Mouse (Mus musculus): ENCODE measurements around the gene Sec14l3.
"Not testable (repeated sequence)": the region's sequence is repeated elsewhere in the genome, so short reads cannot be mapped to it uniquely, and the experiment has no call there.

The Sec14l3 gene

DNA sequence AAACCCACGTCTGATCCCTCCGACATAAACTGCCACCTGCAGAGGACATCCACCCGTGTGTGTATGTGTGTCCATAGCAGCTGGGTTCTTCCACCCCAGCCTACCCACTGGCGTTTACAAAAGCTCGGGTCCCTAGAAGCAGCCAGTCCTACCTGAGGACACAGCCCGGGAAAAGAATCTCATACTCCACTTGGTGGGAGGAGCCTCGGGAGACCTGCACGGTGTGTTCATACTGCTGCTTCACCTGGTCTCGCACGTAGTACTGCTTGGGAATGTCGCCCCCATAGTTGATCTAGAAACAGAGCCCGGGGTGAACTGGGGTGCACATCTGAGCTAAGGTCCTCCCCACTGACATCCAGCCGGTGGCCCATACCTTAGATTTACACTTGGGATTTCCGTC lies 38.9 kb downstream of the Sec14l3 start:
- no peak for DNase-seq (ENCODE audit: low read depth)

DNA sequence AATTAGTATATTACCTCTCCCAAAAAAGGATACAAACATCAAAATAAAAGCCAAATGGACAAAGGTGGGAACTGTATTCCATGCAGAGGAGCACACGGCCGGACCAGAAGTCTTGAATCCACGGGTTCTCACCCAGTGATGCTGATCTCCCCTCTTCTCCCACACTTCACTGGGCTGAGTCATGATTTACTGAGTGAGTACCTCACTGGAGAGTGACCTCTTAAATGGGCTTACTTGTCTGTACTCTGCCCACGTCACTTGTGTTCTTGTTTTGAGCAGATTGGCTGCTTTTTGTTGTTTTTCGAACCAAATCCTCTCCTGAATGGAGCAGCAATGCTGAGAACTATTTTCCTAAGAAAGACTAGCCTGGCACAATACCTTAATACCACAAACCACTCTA lies 40.3 kb downstream of the Sec14l3 start:
- DNase-seq (ENCODE audit: low read depth), result no peak

DNA sequence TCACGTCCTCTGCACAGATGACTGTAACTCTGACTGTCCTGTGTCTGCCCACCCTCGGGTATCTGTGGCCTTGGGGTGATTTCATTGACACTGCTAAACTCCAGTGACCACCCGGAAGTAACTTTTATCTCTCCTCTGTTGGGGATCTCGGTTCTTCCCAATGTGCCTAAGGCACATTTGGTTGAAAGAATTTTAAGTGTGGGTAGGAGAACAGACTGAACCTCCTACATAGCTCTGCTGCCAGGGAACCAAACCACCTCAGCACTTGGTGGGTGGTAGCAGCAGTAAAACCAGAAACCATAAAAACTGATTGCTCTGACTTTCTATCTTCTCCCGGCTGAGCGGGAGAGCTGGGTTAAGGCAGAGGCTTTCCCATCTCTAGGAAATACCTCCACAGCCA lies 40.8 kb downstream of the Sec14l3 start:
- DNase-seq (ENCODE audit: low read depth), result no peak

DNA sequence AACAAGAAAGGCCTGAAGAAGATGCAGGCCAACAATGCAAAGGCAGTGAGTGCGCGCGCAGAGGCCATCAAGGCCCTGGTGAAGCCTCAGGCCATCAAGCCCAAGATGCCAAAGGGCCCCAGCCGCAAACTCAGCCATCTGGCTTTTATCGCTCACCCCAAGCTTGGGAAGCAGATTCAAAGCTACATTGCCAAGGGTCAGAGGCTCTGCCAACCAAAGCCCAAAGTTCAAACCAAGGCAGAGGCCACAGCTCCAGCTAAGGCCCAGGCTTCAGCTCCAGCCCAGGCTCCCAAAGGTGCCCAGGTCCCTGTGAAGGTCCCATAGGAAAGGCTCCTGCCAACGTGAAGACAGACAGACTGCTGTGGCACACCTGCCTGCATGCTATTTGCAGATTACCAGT lies 43.3 kb downstream of the Sec14l3 start:
- not testable (repeated sequence) for DNase-seq (ENCODE audit: low read depth)

DNA sequence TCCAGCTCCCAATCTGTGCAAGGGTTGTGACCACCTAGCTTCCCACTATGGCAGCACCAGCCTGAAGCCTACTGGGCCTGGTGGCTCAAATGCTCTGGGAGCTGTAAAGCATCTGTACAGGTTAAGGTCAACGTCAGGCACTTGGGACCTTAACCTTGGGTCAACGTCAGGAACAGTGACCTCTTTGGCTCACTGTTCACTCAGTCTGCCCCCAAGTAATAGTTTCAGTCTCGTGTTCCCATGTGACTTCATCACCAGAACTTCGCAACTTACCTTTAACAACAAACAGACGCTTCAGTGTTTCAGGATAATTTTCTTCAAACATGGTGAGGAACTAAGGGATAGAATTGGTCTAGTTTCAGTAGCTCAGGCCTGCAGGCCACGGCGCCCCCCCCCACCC lies 44.0 kb downstream of the Sec14l3 start:
- DNase-seq (ENCODE audit: low read depth), result no peak

DNA sequence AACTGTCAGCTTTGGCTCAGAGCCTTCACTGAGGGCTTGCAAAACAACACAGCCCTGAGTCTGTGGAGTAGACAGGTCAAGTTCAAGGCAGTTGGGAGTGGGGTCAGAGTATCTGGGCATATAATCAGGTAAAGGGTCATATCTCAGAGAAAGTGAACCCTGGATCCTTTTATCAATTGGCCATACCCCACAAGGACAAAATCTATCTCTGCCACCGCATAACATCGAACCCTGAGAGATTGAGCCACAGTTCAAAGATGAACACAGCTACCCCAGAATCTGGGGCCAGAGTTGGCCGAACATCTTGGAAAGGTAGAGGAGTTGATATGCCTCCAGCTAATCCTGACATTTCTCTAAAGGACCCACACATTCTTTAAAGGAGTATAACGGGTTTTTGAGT lies 47.4 kb downstream of the Sec14l3 start:
- DNase-seq (ENCODE audit: low read depth), result no peak

DNA sequence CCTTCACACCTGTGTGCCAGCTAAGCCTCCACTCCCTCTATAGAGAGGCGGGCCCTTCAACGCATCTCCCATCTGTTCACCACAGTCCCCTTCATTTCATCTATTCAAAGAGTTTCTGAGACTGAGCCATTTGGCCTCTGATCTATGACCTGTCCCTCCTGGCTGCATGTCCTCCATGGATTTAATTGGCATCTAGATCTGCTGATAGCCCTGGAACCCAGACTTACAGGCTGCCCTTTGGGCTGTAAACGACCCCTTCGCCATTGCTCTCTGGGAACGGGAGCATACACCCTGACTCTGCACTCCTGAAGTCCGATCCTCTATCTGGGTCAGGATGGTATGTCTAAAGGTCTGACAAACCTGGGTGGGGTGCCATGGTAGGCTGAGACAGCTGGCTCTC lies 48.2 kb downstream of the Sec14l3 start:
- DNase-seq (ENCODE audit: low read depth), result no peak

DNA sequence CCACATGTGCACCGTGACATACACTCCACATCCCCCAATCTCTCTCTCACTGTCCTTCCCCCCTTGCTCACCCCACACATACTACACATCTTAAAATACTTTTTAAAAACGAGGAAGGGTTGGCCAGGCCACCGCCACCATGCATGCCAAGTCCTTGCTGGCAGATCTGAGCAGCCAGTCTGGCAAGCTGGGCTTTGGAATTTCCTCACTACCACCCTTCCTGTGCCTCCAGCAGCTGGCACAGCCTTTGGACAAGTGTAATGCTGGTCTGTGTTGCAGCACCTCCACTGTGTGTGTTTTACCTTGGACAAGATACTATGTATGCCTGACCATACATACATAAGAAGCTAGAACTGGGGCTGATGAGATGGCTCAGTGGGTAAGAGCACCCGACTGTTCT lies 48.9 kb downstream of the Sec14l3 start:
- DNase-seq (ENCODE audit: low read depth), result no peak

DNA sequence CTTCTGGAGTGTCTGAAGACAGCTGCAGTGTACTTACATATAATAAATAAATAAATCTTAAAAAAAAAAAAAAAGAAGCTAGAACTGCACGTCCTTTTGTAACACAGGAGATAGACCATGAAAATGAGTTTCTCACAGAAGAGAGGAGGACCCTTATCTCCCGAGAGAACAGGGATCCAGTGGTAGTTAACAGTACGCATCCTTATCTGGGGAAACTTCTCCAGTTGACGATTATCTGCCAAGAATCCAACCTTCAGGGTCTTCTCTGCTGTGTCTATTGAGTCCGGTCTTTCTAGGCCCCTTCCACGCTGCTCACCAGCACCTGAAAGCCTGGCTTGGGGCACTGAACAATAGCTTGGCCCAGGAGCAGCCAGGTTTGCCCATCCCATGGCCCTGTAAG lies 49.3 kb downstream of the Sec14l3 start:
- no peak for DNase-seq (ENCODE audit: low read depth)

DNA sequence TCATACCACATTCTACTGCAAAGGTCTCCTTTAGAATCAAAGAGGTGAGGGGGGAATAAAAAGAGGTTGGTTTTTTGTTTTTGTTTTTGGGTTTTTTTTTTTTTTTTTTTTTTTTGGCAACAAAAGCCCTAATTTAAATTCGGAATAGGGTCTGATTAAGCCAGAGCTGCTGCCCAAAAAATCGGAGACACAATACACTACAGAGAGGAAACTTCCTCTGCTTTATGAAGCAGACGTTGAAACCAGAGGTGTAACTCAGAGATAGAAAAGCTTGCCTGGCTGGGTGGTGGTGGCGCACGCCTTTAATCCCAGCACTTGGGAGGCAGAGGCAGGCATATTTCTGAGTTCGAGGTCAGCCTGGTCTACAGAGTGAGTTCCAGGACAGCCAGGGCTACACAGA lies 49.9 kb downstream of the Sec14l3 start:
- DNase-seq (ENCODE audit: low read depth), result not testable (repeated sequence)

DNA sequence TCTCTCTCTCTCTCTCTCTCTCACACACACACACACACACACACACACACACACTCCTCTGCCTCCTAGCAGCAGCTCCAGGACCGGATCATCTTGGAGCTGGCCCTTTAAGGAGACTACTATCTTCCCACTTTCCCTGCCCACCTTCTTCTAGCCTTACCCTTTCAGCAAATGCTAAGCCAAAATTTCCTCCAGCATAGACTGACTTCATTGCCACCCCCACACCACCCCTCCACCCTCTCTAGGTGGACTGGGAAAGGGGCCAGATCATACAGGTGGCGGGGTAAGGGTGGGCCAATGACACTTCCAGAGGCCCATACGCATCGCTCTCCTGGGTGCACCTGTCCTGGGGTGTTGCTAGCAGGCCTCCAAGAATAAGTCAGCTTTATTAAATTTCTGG lies 50.8 kb downstream of the Sec14l3 start:
- DNase-seq (ENCODE audit: low read depth), result no peak

DNA sequence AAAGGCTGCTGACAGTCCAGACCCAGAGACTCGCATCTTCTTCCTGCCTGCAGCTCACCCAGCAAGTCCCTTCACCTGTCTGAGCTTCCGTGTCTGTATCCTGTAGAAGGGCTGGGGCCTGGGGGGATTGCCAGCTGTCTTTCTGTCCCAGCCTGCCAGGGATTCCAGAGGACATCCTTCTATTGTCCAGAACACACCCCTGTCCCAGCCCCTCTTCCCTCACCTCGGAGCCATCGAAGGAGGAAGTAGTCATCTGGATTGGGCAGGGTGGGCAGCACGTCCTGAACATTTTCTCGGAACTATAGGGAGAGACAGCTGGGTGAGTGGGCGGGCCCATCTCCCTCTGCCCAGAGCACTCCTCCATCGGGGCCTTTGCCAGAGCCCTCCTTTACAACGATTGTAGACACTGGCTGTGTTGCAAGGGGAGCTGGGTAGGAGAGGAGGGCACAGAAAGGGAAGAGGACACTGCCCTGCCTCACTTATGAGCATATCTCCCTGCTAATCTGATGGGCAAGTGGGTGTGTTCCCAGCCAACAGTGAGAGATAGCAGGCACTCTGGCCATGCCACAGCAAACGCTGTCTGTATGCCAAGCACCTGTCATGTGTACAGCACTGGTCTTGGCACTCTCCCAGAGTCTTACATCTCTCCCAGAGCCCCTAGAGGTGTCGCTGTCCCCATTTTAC lies 52.0 kb downstream of the Sec14l3 start:
- no peak for DNase-seq (ENCODE audit: low read depth)

DNA sequence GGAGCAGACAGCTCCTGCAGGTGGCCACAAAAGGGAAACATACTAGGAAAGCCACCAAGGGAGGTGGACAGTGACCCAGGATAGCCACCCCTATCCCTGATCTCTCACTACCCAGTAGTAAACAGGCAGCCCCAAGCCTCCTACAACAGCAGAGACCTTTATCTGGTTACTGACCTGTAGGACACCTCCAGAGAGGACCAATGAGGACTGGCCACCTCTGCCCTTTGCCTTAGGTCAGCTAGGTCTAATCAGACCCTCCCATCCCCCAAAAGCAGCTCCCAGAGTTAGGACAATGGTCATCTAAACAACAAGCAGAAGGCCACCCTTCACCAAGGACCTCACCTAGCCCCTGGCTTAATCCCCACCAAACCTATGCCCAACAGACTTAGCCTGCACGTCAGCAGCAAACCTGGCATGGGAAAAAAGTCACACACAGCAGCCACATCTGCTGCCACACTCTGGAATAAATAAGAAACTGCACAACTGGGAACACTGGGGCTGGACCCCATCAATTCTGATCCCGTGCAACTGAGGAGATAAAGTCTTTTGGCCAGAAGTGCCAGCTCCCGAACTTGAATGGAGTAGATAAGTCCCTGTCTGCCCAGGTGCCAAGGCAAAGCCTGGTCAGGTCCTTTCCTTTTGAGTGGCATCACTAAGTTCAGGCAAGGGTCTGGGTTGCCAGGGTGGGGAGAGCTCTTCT lies 52.9 kb downstream of the Sec14l3 start:
- DNase-seq (ENCODE audit: low read depth), result no peak

DNA sequence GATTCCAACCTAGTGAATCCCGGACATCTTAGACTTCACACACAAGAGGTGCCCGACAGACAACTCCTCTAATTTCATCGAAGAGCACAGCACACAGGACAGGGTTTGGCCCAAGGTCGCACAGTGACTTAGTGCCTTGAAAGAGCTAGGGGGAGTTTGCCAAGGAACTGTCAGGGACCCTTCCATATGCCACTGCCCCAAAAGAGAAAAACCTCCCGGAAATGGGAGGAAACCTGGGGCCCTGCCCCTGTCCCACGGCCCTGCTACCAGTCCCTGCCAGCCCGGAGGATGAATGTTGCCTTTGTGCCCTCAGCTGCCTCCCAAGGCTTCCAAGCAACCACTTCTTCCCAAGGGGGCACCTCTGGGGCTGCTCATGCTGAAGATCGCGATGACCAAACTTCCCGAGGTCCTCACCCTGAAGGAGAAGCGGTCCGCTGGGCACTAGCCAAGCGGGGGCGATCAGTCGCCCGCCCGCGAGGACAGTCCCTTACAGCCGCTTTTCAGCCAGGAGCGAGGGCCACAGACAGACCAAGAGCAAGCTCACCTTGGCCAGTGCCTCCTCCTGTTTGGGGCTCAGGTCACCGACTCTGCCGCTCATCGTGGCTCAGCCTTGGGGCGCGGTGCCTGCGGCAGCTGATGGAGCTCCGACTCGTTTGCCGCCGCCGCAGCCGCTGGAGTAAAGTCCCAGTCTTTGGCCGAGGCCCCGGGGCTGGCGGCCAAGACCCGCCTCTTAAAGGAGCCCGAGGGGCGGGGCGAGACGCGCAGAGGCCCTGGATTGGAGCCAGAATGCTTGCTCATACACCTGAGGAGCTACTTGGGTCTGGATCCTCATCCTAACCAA lies 53.7 kb downstream of the Sec14l3 start:
- peak; percentile 58 for DNase-seq (ENCODE audit: low read depth)

DNA sequence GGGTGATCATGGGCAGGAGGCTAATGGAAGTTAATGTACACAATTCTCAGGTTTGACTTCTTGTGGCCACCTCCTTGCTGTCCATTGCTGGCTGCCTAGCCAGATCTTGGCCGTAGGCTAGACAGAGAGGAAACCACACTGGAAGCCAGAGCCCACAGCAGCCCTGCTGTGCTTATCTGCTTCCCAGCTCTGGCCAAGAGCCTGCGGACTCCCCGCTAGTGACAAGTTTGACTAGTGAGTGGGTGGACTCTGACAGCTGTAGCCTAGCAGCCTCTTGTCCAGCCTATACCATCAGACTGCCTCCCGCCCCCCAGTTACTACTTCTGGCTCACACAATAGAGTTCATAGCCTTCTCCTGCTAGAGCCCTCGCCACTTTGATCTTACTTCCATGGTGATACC lies 55.0 kb downstream of the Sec14l3 start:
- DNase-seq (ENCODE audit: low read depth), result no peak

DNA sequence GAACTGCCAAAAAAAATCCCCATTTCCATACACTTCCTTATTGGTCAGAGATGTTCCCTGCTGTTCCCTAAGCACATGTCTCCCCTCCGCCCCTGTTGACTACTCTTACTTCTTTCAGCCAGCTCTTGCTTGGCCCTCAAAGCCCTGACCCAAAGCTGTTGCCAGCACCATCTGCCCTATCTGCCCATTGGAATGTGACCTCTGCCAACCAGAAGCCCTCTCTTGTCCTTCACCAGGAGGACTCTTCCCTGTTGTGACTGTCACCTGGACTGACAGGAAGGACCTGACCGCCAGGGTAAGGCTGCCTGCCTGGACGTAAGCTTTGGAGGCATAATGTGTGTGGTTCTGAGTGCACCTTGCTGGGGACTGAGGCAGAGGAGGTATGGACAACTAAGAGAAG lies 57.0 kb downstream of the Sec14l3 start:
- DNase-seq (ENCODE audit: low read depth), result no peak

DNA sequence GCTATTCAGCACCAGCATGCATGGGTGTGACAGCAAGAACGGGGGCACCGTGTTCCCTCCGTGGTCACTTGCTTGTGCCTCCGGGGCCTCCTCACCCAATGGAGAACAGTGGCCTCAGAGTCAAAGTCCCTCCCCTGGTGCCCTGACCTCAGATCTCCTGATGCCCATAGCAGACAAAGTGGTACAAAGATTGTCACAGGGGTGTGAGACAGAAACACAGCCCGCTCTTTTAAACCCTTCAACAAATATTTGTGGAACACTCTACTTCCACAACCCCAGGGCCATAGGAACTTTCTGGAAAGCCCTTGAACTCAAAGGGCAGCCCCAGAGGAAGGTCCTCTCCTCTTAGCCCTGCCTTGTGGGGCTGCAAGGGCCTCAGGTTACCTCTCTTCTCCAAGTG lies 57.6 kb downstream of the Sec14l3 start:
- DNase-seq (ENCODE audit: low read depth), result no peak

DNA sequence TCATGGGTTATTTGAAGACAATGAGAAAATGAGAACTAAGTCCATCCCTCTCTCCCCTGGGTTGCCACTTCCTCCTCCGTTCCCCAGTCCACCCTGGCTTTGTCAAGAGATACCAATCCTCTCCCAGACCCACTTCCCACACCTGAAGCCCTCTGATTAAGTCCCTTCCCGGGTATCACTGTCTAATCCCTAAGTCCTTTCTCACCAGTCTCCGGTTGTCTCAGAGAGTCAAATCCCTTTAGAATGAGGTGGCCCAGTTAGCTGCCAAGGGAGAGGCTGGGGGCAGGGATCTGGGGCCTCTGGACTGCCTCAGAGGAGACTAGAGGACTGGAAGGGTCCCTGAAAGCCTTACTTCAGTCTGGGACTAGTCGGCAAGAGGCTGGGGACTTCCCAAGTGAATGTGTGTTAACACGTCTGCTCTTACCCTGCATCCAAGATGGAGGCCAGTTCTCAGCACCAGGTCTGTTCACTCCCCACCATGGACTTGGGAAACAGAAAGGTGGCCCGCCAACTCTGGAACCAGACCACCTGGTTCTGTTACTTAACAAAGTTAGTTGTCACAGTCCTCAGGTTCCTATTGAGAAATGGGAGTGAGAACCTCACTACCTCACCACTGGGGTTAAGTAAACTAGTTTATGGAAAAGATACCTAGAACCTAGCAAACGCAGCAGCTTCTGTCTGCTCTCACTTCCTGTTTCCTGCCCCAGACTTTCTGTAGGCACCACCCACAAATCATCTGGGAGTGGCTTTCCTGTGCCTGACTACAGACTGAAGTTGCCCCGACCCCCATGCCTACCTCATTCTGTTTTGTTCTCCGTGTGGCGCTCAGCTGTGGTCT lies 58.3 kb downstream of the Sec14l3 start, which contains the start of gene Sec14l2:
Gene Sec14l2, minus strand, starts transcription at position 674 of the 838 bp plus-strand sequence.
- DNase-seq (ENCODE audit: low read depth), result peak; percentile 75

DNA sequence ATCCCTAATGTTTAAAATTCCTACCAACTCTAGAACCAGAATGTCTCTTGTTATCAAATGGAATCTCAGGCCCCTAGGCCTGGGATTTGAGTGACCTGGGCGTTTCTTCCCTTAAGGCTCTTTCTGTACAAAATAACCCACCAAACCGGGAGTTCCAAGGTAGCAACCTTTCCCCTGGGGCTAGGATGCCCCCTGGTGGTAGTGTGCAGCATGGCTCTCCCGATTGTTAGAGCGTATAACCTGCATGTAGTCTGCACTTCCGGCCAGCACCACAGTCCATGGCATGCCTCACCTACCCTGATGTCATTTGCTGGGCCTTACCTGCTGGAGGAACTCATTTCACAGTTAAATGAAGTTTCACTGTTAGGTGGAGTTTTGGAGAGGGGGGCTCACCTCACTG lies 59.3 kb downstream of the Sec14l3 start:
- DNase-seq (ENCODE audit: low read depth), result peak; percentile 64

DNA sequence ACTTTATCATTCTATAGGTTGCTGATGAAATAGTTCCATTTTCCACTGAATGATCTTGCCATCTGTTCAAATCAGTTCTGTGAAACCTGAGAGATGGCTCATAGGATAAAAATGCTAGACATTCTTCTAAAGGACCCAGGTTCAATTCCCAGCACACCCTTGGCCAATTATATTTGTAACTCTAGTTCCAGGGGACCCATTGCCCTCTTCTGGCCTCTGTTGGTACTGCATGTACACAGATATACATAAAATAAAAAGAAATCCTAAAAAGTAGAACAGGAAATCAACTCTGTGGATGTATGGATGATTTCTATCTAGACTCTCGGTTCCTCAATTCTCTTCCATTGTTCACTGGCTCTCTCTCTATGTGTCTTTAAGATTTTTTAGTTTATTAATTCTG lies 62.4 kb downstream of the Sec14l3 start:
- no peak for DNase-seq (ENCODE audit: low read depth)
